In the genomic region with DNA sequence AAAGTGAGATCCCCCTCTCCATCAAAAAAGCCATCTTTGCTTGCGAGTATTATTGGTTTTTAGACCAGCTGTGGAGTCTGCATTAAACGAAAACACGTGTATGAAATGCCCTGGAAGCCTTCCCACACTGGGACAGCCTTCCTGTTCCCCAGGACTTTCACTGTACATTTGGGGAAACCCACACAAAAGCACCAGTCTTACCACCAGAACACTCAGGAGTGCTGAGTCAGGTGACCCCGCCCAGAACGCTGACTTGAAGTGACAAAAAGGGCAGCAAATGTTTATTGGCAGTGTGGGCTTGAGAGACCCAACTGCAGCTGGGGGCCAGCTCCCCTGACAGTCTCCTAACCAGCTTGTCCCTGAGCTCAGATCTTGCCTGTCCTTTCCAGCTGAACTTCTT, we compare ENCODE assay signal across 18 mouse cellular contexts. TPM values are rescaled to one million over a fixed set of nuclear protein-coding genes. Genes with fewer than 3 reads are reported as not detected.
DNase-seq lines count a peak whose midpoint lies in the region; ATAC-seq lines count a peak whose summit lies in the region.
"Had no signal": no experiment of that assay in that cellular context is flagged by ENCODE, and none has a peak within 500 bp of the region (broad histone marks: within the 10 kb centered on the region; RNA-seq: fewer than 3 reads in every experiment).

No protein-coding gene starts in this region.

- no peak overlapping the region for H3K9ac ChIP-seq in liver, embryonic 12.5 days
- H3K9ac ChIP-seq in liver, embryonic 11.5 days (ENCODE audit: low read depth, low read length), result no peak overlapping the region
- no peak overlapping the region for H3K9ac ChIP-seq in liver, embryonic 13.5 days
- H3K9ac ChIP-seq in kidney, embryonic 15.5 days, result no peak overlapping the region
- H3K9ac ChIP-seq: forebrain, postnatal 0 days; hindbrain, embryonic 13.5 days had no signal

- H3K27me3 ChIP-seq in liver, embryonic 12.5 days (replicated peaks), result peaks cover 10% of the 10 kb centered on the region; the same call in 1 of the 2 replicates
- H3K27me3 ChIP-seq in liver, embryonic 11.5 days (replicated peaks; ENCODE audit: control insufficient read depth, insufficient read depth, low read length), result peaks cover 3% of the 10 kb centered on the region; the same call in 1 of the 2 replicates
- H3K27me3 ChIP-seq in liver, embryonic 13.5 days, result no peaks in the 10 kb centered on the region; the same call in 1 of the 2 replicates
- no peaks in the 10 kb centered on the region for H3K27me3 ChIP-seq in kidney, embryonic 15.5 days
- H3K27me3 ChIP-seq: hindbrain, embryonic 13.5 days had no signal

- 0 out of 2 replicates have a peak, but pooled peaks have one; percentile 60 for ATAC-seq in liver, embryonic 12.5 days
- ATAC-seq in liver, embryonic 11.5 days (replicated peaks; ENCODE audit: low FRiP score), result no peak
- ATAC-seq in liver, embryonic 13.5 days (ENCODE audit: low read depth), result no peak
- ATAC-seq in kidney, embryonic 15.5 days (replicated peaks; ENCODE audit: low FRiP score), result no peak
- ATAC-seq: forebrain, postnatal 0 days had no signal

- no peaks in the 10 kb centered on the region for H3K9me3 ChIP-seq in liver, embryonic 12.5 days (replicated peaks)
- H3K9me3 ChIP-seq in liver, embryonic 11.5 days (ENCODE audit: control insufficient read depth, low read length), result no peaks in the 10 kb centered on the region
- no peaks in the 10 kb centered on the region for H3K9me3 ChIP-seq in liver, embryonic 13.5 days (replicated peaks)
- no peaks in the 10 kb centered on the region for H3K9me3 ChIP-seq in kidney, embryonic 15.5 days (replicated peaks)
- H3K9me3 ChIP-seq: hindbrain, embryonic 13.5 days; megakaryocyte, embryonic 14.5 days had no signal

- H3K4me2 ChIP-seq in liver, embryonic 12.5 days, result no peak overlapping the region
- no peak overlapping the region for H3K4me2 ChIP-seq in liver, embryonic 11.5 days
- no peak overlapping the region for H3K4me2 ChIP-seq in liver, embryonic 13.5 days
- H3K4me2 ChIP-seq in kidney, embryonic 15.5 days, result no peak overlapping the region
- H3K4me2 ChIP-seq: hindbrain, embryonic 13.5 days had no signal

- H3K27ac ChIP-seq in liver, embryonic 12.5 days, result no peak overlapping the region
- H3K27ac ChIP-seq in liver, embryonic 11.5 days (ENCODE audit: low read depth, low read length), result no peak overlapping the region
- no peak overlapping the region for H3K27ac ChIP-seq in liver, embryonic 13.5 days
- H3K27ac ChIP-seq in kidney, embryonic 15.5 days, result no peak overlapping the region
- H3K27ac ChIP-seq: hindbrain, embryonic 13.5 days had no signal

- no peak for DNase-seq in liver, embryonic 11.5 days (ENCODE audit: low spot score)
- peak; percentile 24 for DNase-seq in R1 (ENCODE audit: low read depth, low spot score)
- peak; percentile 40 for DNase-seq in forelimb bud, embryonic 11.5 days (ENCODE audit: low read depth, low spot score)
- peak; percentile 39 for DNase-seq in liver, embryonic 13.5 days
- no peak for DNase-seq in frontal cortex, adult 2 months (ENCODE audit: extremely low spot score in 1 of 2, low spot score in 1 of 2)
- DNase-seq in adrenal gland, adult 8-10 months, result no peak
- DNase-seq: cerebellum, adult 9-10 months; forebrain, postnatal 0 days; gastrocnemius, postnatal 25 days; kidney, adult 9 months; lung, adult 2 months; right cerebral cortex, postnatal 14 days; thymus, adult 18-20 months had no signal

- no peaks in the 10 kb centered on the region for H3K36me3 ChIP-seq in liver, embryonic 12.5 days
- no peaks in the 10 kb centered on the region for H3K36me3 ChIP-seq in liver, embryonic 11.5 days (ENCODE audit: control insufficient read depth, insufficient read depth, low read length)
- no peaks in the 10 kb centered on the region for H3K36me3 ChIP-seq in liver, embryonic 13.5 days
- H3K36me3 ChIP-seq in kidney, embryonic 15.5 days, result no peaks in the 10 kb centered on the region
- H3K36me3 ChIP-seq: hindbrain, embryonic 13.5 days had no signal

- 35% methylated on average over 5 of the region's 5 CpGs for WGBS in liver, embryonic 12.5 days (ENCODE audit: insufficient replicate concordance)
- WGBS in liver, embryonic 11.5 days, result 45% methylated on average over 5 of the region's 5 CpGs
- 38% methylated on average over 5 of the region's 5 CpGs for WGBS in liver, embryonic 13.5 days (ENCODE audit: insufficient replicate concordance)
- WGBS in kidney, embryonic 15.5 days, result 48% methylated on average over 5 of the region's 5 CpGs

- no peak overlapping the region for H3K4me3 ChIP-seq in liver, embryonic 12.5 days
- no peak overlapping the region for H3K4me3 ChIP-seq in liver, embryonic 11.5 days (ENCODE audit: low read depth, low read length)
- no peak overlapping the region for H3K4me3 ChIP-seq in liver, embryonic 13.5 days (replicated peaks)
- H3K4me3 ChIP-seq in kidney, embryonic 15.5 days (replicated peaks), result no peak overlapping the region
- H3K4me3 ChIP-seq: erythroblast, embryonic 14.5 days; hindbrain, embryonic 13.5 days; megakaryocyte, embryonic 14.5 days had no signal

- H3K4me1 ChIP-seq in liver, embryonic 12.5 days, result peaks cover 15% of the 10 kb centered on the region
- H3K4me1 ChIP-seq in liver, embryonic 11.5 days (replicated peaks; ENCODE audit: control insufficient read depth, insufficient read depth, low read length), result peaks cover 10% of the 10 kb centered on the region
- H3K4me1 ChIP-seq in liver, embryonic 13.5 days (replicated peaks), result peaks cover 16% of the 10 kb centered on the region
- H3K4me1 ChIP-seq in kidney, embryonic 15.5 days, result peaks cover 4% of the 10 kb centered on the region

RNA-seq across cellular contexts. Expression of gene Tspan3, which starts 0.9 kb away (rescaled TPM):
- 70.5 and 70.6 TPM in 2 replicates for polyA plus RNA-seq in liver, embryonic 12.5 days (2016; fragmentation: Nextera tagmentation; extraction: Ambion mirVana)
- polyA plus RNA-seq in liver, embryonic 11.5 days (2014; fragmentation: Nextera tagmentation; extraction: Ambion mirVana), result 154 and 159 TPM in 2 replicates
- polyA plus RNA-seq in liver, embryonic 13.5 days (2015; fragmentation: Nextera tagmentation; extraction: Ambion mirVana), result 46.5 TPM in 2 replicates
- polyA plus RNA-seq in frontal cortex, adult 2 months (2012; rRNA removed), result 478 and 493 TPM in 2 replicates
- 100 to 1,000 TPM; 114 to 151 (median 125) TPM for total RNA-seq in adrenal gland, adult 8-10 months (2022)
- 480 and 483 TPM in 2 replicates for polyA plus RNA-seq in kidney, embryonic 15.5 days (2015; fragmentation: Nextera tagmentation; extraction: Ambion mirVana)

Comparison
In these comparisons a context has a peak if more than half of its experiments do, and no peak if none do; other contexts are left out.
1. DNase-seq: peak in R1 (single experiment), forelimb bud, embryonic 11.5 days (single experiment) and liver, embryonic 13.5 days (single experiment); none in liver, embryonic 11.5 days (single experiment), frontal cortex, adult 2 months (0 of 2) and adrenal gland, adult 8-10 months (single experiment).